Mouse (Mus musculus): Measurements from ENCODE around the gene Atp1a1.

Gene Atp1a1

DNA sequence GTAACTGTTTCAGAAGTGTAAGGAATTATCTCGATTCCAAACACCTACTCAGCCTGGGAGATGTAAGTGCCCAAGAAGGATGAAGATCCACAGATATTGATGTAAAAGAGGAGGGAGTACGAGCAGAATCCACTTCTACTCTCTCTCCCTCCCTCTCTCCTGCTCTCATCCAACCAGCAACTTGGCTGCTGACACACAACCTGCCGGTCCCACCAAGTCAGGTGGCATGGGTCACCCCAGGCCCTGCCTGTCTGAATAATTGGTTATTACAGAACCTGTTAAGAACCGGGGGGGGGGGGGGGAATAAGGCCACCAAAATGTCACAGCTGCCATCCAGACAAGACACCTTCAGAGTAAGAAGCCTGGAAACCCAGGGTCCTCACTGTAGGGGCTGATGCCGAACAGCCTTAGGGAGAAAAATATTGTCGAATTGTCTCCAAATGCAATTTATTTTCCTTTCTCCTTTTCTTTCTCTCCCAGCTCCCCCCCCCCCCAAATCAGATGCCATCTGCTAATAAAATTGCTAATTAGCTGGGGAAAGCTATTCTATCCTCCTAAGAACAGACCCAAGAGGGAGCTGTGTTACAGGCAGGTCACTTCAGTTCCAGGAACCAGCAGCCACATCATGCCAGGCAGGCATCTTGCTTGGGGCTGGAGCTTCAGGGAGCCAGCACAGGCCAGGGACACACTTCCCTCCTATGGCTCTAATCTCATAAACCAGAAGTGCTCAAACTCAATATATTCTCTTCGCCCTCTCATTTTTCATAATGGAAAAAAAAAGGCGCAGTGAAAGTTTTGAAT lies 6.7 kb upstream of the Atp1a1 start:
- DNase-seq = no peak

DNA sequence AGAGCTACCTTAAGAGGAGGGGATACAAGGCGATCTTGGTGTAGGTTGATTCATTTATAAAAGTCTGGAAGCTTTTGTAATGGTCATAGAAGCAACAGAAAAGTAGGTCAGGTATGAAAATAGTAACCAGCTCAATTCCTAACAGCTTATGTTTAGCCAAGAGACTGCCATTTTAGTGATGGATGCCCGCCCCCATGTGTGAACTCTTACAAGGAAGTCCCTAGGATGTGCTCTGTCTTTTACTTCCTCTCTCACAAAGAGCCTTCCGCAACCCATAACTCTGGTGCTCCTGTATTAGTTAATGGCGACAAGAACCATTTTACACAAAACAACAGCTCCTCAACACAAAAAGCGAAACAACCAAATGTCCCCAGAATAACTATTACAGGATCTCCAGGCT lies 4.8 kb upstream of the Atp1a1 start:
- no peak for DNase-seq

DNA sequence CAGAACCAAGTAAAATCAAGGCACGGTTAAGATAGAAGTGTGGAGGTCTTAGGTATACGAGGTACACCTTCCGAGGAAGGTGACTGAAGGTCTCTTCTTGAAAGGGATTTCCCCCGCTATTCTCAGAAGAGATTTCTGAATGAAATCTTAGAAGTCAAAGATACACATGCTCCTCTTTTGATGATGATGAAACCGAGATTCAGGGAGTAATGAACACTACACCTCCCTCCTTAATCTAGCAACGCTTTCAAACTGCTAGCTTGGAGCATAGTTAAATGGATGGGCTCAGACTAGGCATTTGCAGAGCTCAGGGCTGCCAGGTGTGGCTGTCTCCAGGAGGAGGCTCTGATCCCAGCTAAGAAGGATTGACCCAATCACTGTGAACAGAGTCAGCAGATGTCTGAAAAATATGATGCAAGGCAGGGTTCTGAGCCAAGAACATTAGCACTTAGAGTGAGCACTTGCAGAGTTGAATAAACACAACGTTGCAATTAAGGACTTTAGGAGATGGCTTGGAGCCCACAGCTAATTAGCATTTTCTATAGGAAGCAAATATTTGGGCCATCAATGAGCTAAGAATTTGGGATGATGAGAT lies 2.5 kb upstream of the Atp1a1 start:
- DNase-seq = no peak

DNA sequence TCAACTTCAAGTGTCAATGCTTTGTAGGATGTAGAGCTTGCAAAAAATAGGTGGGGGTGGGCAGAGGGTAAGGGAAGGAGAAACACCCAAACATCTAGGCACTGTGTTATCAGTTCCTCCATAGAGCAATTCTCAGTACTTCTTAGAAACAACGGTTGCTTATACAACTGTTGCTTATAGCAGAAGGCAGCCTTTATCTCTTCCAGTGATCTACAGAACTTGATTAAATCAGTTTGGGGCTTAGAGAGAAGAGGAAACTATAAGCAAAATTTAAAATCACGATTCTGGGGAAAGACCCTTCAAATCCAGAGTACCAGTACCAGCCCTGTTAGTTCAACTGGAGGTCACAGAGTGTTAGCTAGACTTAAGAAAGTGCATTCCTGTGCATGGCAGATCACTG lies 1.2 kb upstream of the Atp1a1 start:
- DNase-seq = no peak

DNA sequence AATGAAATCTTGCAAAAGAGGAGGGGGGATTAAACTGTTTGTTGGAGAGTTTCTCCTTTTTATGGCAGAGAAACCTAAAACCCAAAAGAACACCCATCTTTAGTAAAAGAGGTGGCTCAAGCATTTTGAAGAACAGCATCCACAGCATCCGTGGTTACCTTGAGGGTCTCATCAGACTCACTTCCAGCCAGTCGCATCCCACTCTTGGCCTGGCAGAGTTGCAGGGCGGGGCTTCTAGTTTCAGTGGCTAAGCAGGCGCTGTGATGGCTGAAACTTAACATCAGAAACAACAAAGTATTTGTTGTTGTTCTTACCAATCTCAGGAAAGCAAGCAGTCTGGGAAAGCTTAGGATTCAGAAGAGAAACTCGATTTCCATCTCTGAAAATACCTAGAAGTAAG lies 807 bp upstream of the Atp1a1 start:
- DNase-seq = peak; percentile 28

DNA sequence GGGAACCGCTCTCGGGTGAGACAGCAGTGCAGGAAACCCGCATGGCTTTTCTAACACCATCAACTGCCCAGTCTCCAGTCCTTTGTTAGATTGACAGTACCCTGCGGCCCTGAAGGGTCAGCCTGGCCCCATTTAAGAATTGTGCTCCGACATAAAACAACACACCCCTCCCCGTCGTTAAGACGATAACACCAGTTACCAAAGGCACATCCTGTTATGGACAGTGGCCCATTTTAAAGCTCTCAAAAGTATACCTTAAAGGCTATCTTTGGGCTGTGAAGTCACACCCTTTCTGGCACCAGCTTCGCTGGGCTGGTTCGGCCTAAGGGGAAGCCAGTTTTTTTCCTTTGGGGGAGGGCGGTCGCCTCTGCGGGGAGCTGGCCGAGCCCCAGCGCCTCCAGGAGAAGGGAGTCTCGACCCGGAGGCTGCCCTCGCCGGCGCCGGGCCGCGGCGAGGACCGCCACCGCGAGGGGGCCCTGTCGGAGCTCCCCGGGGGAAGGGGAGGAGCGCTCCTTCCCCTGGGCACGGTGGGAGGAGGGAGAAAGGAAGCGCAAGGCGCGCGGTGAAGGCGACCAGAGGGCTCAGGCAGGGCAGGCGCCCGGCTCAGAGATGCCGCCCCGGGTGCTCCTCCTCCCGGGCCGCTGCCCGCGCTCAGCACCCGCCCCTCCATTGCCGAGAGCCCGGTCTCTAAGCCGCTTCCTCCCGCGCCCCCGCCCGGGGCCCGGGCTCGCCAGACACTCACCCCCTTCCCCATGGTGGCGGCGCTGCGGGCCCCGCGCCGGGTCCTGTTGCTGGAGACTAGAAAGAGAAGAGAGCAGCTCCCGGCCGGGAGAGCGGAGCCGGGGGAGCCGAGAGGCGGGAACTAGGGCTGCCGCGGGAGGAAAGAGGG lies 579 bp downstream of the Atp1a1 start:
- peak; percentile 88 for DNase-seq

DNA sequence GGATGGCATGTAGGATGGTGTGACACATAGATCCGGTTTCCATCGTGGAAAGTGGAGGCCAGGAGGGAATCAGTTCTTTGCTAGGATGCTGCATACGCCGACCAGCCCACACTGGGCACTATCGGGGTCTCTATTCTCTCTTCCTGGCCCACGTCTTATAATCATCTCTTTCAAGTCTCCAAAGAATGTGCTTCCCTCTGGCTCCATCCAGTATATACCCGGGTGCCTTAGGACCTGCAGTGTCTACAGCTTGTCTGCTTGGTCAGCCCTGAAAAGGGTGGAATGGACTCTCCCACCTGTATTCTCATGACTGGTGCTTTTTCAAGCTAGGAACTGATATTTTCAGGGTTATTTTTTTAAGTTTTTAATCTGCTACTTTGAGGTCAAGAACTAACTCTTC lies 1.3 kb downstream of the Atp1a1 start:
- DNase-seq = no peak

DNA sequence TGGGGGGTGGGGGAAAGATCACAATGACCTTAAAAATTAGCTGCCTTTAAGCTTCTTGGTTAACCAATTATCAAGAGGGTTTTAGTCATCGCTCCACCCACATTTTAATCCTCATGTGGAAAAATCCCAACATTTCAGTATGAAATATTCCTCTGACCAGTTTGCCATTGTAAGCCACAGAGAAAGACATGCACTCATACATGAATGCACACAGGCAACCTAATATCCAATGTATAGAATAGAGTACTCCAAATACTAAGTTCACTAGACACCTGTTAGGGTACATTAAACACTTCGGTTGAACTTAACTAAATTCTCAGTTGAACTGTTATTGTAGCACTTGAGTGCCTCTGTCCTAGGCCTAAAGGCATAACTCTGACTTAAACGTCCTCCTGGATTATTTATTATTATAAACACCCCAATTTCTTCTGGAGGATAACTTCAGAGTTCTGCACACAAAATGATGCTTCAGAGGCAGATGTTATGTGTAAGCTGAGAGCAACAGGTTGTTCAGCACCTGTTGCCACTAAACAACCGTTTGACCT lies 1.9 kb downstream of the Atp1a1 start:
- DNase-seq = no peak

DNA sequence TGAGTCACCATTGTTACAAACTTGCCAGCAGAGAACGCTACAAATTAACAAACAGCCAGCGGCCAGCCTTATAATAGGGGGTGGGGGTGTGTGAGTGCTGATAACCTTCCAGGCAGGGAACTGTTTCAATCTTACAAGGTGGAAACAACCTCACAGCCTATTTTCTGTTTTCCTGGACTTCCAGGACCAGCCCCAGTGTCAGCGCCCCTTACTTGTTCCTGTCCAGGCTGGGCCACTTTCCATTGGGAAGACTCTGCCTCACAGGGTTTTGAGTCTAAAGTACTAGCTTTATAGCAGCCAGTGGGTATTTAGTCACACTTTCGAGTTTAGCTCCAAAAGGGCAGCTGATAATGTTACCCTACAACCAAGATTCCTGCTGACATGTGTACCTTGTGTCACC lies 2.8 kb downstream of the Atp1a1 start:
- DNase-seq = no peak

DNA sequence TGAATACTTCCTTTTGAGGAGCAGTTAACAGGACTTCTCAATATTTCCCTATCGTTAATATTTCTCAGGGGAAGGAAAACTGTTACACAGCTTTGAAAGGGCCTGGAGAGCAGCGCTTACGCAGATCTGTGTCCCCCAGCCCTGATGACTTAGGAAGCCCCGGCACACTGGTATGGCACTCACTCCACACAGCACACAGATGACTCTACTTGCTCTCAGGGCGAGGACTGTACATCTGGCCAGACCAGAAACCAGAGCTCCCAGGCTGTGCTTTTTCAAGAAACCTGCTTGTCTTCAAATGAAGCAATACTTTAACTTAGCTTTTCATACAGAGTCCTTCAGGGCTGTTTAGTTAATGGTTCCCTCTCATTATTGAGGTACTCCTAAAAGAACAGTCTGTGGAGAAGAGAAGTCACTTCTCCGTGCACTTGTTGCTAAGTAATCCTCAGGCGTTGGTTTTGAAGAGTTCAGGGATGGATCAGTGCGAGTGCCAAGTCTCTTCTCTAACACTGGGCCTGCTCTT lies 3.4 kb downstream of the Atp1a1 start:
- no peak for DNase-seq

DNA sequence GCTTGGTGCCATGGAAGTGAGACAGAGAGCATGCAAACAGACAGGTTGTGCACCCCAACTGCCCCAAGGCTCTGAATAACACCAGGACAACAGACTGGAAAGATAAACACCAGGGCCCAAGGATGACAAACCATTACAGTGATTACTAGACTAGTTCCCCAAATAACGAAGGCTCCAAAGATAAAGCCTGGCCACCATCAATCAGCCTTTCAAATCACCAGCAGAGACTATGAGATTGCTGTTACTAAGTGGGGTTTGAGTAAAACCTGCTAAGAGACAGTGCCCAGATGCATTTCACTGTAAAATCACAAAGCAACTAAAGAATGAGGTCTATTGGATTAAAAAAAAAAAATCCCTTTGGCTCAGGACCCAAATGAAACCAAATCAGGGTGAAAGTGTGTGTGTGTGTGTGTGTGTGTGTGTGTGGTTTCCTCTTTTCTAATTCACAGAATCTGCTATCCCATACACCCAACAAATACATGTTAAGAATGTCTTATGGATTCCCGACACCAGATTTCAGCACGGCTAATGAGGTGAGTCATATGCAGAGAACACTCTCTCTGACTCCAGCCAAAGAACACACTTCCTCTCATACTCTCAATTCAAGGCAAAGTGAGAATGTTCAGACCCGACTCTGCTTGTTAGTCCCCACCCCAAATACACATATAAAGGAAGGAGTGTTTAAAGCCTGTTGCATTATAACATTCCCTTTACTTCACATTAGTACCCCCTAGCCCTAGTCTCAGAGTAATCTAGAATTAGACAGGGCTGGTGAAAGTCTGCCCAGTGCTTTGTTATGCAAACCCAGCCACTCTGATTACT lies 4.4 kb downstream of the Atp1a1 start:
- no peak for DNase-seq

DNA sequence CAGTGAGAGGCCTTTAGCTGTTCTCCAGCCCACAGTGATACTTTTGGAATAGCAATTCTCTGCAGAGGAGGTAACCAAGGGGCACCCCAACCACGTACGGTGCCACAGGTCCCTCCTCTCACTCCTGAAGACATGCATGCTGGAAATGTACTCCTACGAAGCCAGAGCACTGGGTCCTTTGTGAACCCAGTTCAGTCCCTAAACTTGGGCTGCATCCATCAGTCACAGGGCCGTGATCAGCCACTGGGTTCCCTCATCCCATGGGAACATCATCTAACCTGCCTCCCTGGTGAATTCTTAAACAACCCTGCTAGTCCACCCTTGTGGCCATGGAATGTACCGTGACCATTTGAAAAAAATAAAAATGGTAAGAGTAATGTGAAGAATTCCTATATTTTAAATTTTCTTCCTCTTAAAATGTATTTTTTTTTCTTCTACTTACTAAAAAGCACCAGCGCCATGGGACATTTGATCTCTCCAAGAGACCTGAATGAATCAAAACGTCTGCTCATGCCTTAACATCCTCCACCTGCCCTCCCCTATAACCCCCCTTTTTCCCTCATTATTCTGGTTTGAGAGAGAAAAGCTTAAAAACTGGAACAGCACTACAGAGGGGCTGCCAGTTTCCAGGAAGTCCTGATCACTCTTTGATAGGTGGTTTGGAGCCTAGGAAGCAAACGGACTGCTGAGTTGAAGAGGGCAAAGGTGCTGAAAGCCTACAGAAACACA lies 5.1 kb downstream of the Atp1a1 start:
- no peak for DNase-seq

DNA sequence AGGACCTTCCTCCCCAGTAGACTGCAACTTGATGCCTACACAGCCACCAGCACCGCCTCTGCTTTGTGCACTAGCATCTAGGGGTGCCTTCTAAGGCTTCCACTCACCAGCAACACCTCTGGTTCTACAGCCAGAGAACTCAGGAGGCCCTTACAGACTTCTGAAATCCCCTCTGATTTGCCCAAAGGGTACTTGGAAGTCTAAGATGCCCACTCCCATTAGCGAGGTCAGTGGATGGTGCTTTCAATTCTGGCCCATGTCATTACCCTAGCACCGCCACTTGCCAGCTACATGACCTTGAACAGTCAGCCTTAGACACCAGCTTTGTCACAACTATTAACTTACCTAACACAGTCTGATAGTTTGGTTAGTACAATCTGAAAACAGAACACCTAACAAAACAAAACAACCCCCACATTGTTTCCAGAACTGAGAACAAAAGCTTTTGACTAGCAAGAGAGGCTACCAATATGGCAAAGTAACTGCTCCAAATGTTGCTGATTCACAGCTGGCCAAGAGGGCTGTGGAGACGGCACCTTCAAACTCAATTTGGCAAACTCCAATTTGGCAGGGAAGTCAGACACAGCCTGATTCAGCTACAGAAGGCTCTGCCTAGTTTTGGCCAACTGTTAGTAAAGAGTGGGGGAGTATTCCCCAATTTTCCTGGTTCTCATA lies 6.1 kb downstream of the Atp1a1 start:
- no peak for DNase-seq

DNA sequence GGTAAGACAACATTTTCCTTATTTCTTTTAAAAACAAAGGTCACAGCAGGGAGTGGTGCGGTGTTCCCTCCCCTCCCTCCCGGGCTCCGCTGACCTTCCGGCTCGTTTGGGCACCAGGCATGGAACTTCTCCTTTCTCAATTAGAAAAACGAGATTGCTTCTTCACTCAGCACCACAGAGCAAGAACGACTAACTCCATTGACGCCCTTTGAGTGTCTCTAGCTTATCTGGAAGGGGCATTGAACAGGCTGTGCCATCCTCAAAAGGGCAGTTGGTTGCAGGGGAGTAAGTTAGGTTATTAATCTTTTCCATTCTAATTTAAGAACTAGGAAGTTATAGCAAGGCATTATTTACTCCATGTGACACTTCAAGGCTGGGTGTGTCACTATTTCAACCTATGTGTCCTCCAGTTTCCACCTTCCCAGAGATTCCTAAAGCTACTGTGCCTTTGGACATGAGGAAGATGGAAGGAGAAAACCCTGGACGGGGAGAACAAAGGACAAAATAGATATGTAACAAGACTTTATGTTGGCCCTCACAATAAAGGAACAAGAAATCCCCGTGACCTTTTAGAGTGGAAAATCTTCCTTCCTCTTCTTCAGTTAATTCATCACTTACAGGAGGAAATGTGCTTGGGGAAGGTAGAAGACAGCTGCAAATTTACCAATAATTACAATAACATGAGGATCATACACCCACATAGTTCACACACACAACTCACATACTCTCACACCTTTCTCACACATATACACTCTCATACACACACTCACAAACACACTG lies 7.0 kb downstream of the Atp1a1 start:
- DNase-seq = no peak

DNA sequence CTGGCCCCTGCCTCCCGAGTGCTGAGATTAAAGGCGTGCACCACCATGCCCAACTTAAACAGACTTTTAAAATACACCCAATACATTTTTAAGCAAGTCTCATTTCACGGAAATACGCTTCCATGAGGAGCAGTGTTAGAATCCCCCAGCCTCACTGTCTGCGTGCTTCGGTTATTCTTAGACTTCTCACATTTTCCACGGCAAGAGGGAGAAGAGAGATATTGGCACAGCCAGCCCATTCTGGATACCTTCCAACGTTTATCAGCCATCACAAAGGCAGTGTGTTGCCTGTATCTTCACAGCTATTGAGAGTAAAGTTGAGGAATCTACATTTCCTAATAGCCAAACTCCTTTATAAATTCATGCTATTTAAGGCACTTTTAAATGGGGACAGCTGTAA lies 7.8 kb downstream of the Atp1a1 start:
- DNase-seq = no peak

DNA sequence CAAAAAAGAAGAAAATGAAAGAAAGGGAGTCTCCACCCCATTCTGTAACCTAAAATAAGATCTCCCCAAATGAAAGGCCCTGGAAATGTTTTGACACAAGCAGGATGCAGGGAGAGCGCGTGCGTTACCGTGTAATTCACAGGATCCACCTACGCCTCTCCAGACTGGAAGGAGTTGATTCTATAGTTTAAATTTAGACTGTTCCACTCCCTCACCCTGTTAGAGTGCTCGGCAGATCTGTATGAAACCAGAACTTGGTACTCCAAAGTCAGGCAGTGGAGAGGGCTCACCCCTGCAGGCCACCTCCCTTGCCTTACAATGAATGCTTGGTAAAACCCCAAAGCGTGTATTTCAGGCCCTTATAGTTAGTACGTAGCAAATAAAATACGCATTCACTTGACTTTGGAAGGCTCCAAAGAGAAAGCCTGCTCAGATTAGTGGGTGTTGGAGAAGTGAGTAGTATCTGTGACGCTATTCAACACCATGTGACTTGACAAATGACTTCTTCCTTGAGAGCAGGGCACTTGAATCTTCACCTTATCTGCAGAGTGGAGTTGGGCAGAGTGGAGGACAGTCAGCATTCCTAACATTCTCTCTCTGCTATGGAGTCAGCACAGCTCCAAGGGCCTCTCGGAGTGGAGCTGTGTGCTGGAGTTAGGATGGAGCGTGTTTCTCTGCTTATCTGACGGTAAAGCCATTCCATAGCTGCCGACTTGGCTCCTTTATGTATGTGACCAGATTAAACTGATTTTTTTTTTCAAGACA lies 8.4 kb downstream of the Atp1a1 start:
- no peak for DNase-seq

DNA sequence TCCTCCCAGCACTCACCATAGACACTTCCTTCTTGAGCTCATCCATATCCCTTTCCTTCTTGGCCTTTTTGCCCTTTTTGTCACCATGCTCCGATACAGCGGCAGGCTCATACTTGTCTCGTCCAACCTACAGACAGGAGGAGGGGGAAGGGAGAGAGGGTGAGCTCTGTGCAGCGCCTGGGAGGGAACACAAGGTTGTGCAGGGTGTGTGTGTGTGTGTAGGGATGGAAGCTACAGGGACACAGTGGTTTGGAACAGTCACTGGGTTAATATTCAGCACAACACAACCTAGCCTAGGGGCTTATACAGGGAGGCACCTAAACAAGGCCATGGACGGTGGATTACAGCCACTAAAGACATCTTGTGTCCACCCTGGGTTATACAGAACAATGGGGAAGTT lies 9.5 kb downstream of the Atp1a1 start:
- DNase-seq = no peak

DNA sequence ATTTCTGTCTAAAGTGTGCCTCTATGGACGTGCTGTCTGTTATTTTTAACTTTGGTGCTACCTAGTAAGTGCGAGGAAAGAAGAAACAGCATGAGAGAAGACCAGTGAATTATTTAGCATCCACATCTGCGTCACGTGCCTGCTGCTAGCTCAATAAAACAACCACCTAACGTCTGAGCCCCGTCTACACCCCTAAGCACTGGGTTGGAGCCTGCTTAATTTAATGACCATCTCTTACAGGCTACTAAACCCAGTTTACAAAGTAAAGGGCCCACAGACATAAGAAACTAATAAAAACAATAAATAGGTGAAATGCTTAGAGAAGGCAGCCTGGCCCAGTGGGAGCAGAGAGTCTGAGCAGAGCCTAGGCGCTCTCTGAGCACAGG lies 11.2 kb downstream of the Atp1a1 start:
- no peak for DNase-seq

Data from thymus, postnatal 4 days (tissue).